Mouse (Mus musculus): ENCODE measurements around the gene Ankrd44. TPM values are rescaled to one million over a fixed set of nuclear protein-coding genes. Genes with fewer than 3 reads are reported as not detected.

The Ankrd44 gene
- polyA plus RNA-seq, 1 experiment = 4.6 TPM

- Histone ChIP-seq H3K79me2 (ENCODE audit: control insufficient read depth, insufficient read depth) (no peaks in the 10 kb centered on the region), H3ac (ENCODE audit: control insufficient read depth, insufficient read length) (no peak overlapping the region), H3K4me3 (no peak overlapping the region), H3K27me3 (ENCODE audit: control insufficient read depth, insufficient read depth, insufficient read length) (no peaks in the 10 kb centered on the region), H3K36me3 (ENCODE audit: control insufficient read depth, insufficient read depth) (no peaks in the 10 kb centered on the region), H3K4me2 (ENCODE audit: low read depth) (no peak overlapping the region)
- no peak for TF ChIP-seq MYOD1 (IDR thresholded peaks at IDR 0.05; ENCODE audit: control insufficient read depth in 1 of 3, insufficient read length in 2 of 3, low read depth in 2 of 3)
- no peak for TF ChIP-seq POLR2AphosphoS2 (IDR thresholded peaks at IDR 0.05; ENCODE audit: insufficient read length, low read depth)
- no peak for TF ChIP-seq SRF (IDR thresholded peaks at IDR 0.05; ENCODE audit: control insufficient read depth, insufficient read length, low read depth)
- TF ChIP-seq E2F4 (IDR thresholded peaks at IDR 0.05; ENCODE audit: insufficient read depth) = no peak
- TF ChIP-seq TCF12 (IDR thresholded peaks at IDR 0.05; ENCODE audit: insufficient read depth, poor library complexity, severe bottlenecking) = no peak
- TF ChIP-seq USF1 (IDR thresholded peaks at IDR 0.05; ENCODE audit: low read depth) = no peak
- no peak for TF ChIP-seq MYOG (IDR thresholded peaks at IDR 0.05; ENCODE audit: control insufficient read depth in 1 of 3, insufficient read depth in 1 of 3, insufficient read length in 2 of 3, low read depth in 2 of 3)
- TF ChIP-seq REST (IDR thresholded peaks at IDR 0.05; ENCODE audit: insufficient read depth, insufficient read length) = no peak
- TF ChIP-seq CEBPB (IDR thresholded peaks at IDR 0.05; ENCODE audit: insufficient read depth, poor library complexity, severe bottlenecking) = no peak
- TF ChIP-seq TCF3 (IDR thresholded peaks at IDR 0.05; ENCODE audit: insufficient read length, low read depth) = no peak
- no peak for TF ChIP-seq MAX (IDR thresholded peaks at IDR 0.05; ENCODE audit: low read depth)
- no peak for TF ChIP-seq POLR2A (IDR thresholded peaks at IDR 0.05; ENCODE audit: insufficient read length, low read depth)
Measured at GRCm38 (mm10) chr1:54932456-54933115, 6.4 kb upstream of the Ankrd44 start.

GRCm38 (mm10) chr1:54931231-54931630 is 5.0 kb upstream of the Ankrd44 start:
- Histone ChIP-seq H3K36me3 (ENCODE audit: control insufficient read depth, insufficient read depth) (no peaks in the 10 kb centered on the region), H3K4me3 (no peak overlapping the region), H3ac (ENCODE audit: control insufficient read depth, insufficient read length) (no peak overlapping the region), H3K27me3 (ENCODE audit: control insufficient read depth, insufficient read depth, insufficient read length) (no peaks in the 10 kb centered on the region), H3K4me2 (ENCODE audit: low read depth) (no peak overlapping the region), H3K79me2 (ENCODE audit: control insufficient read depth, insufficient read depth) (no peaks in the 10 kb centered on the region)
- TF ChIP-seq REST (IDR thresholded peaks at IDR 0.05; ENCODE audit: insufficient read depth, insufficient read length) (no peak), SRF (IDR thresholded peaks at IDR 0.05; ENCODE audit: control insufficient read depth, insufficient read length, low read depth) (no peak)

GRCm38 (mm10) chr1:54930670-54931200 is 4.5 kb upstream of the Ankrd44 start:
- Histone ChIP-seq H3K79me2 (ENCODE audit: control insufficient read depth, insufficient read depth) (no peaks in the 10 kb centered on the region), H3K4me2 (ENCODE audit: low read depth) (peak overlapping the region; percentile 20), H3K27me3 (ENCODE audit: control insufficient read depth, insufficient read depth, insufficient read length) (no peaks in the 10 kb centered on the region), H3ac (ENCODE audit: control insufficient read depth, insufficient read length) (no peak overlapping the region), H3K4me3 (no peak overlapping the region), H3K36me3 (ENCODE audit: control insufficient read depth, insufficient read depth) (no peaks in the 10 kb centered on the region)
- peak in 2 of 3 experiments; percentile 40 to 48 for TF ChIP-seq MYOD1 (IDR thresholded peaks at IDR 0.05; ENCODE audit: control insufficient read depth in 1 of 3, insufficient read length in 2 of 3, low read depth in 2 of 3)
- TF ChIP-seq REST (IDR thresholded peaks at IDR 0.05; ENCODE audit: insufficient read depth, insufficient read length) = no peak
- no peak for TF ChIP-seq TCF3 (IDR thresholded peaks at IDR 0.05; ENCODE audit: insufficient read length, low read depth)
- TF ChIP-seq MAX (IDR thresholded peaks at IDR 0.05; ENCODE audit: low read depth) = no peak
- no peak for TF ChIP-seq CEBPB (IDR thresholded peaks at IDR 0.05; ENCODE audit: insufficient read depth, poor library complexity, severe bottlenecking)
- peak in 1 of 3 experiments; percentile 25 for TF ChIP-seq MYOG (IDR thresholded peaks at IDR 0.05; ENCODE audit: control insufficient read depth in 1 of 3, insufficient read depth in 1 of 3, insufficient read length in 2 of 3, low read depth in 2 of 3)

GRCm38 (mm10) chr1:54925451-54925934 is 694 bp downstream of the Ankrd44 start:
- TF ChIP-seq E2F4 (IDR thresholded peaks at IDR 0.05; ENCODE audit: insufficient read depth) (no peak), POLR2A (IDR thresholded peaks at IDR 0.05; ENCODE audit: insufficient read length, low read depth) (peak; percentile 20), MYOG (IDR thresholded peaks at IDR 0.05; ENCODE audit: control insufficient read depth in 1 of 3, insufficient read depth in 1 of 3, insufficient read length in 2 of 3, low read depth in 2 of 3) (no peak)

GRCm38 (mm10) chr1:54924760-54925159 is 1.4 kb downstream of the Ankrd44 start:
- H3K79me2 ChIP-seq (ENCODE audit: control insufficient read depth, insufficient read depth) = peaks cover 16% of the 10 kb centered on the region

More at GRCm38 (mm10) chr1:54925451-54925934, 694 bp downstream of the Ankrd44 start:
- peak overlapping the region; percentile 51 for H3K4me3 ChIP-seq
- peak overlapping the region; percentile 59 for H3ac ChIP-seq (ENCODE audit: control insufficient read depth, insufficient read length)
- H3K36me3 ChIP-seq (ENCODE audit: control insufficient read depth, insufficient read depth) = no peaks in the 10 kb centered on the region
- H3K79me2 ChIP-seq (ENCODE audit: control insufficient read depth, insufficient read depth) = peaks cover 13% of the 10 kb centered on the region
- no peaks in the 10 kb centered on the region for H3K27me3 ChIP-seq (ENCODE audit: control insufficient read depth, insufficient read depth, insufficient read length)
- peak overlapping the region; percentile 86 for H3K4me2 ChIP-seq (ENCODE audit: low read depth)

More at GRCm38 (mm10) chr1:54924760-54925159, 1.4 kb downstream of the Ankrd44 start:
- Histone ChIP-seq H3K27me3 (ENCODE audit: control insufficient read depth, insufficient read depth, insufficient read length) (no peaks in the 10 kb centered on the region), H3K4me2 (ENCODE audit: low read depth) (peak overlapping the region; percentile 86), H3ac (ENCODE audit: control insufficient read depth, insufficient read length) (peak overlapping the region; percentile 59), H3K4me3 (peak overlapping the region; percentile 51), H3K36me3 (ENCODE audit: control insufficient read depth, insufficient read depth) (no peaks in the 10 kb centered on the region)
- TF ChIP-seq TCF12 (IDR thresholded peaks at IDR 0.05; ENCODE audit: insufficient read depth, poor library complexity, severe bottlenecking) (peak; percentile 29), POLR2A (IDR thresholded peaks at IDR 0.05; ENCODE audit: insufficient read length, low read depth) (no peak), MYOG (IDR thresholded peaks at IDR 0.05; ENCODE audit: control insufficient read depth in 1 of 3, insufficient read depth in 1 of 3, insufficient read length in 2 of 3, low read depth in 2 of 3) (peak in 1 of 3 experiments; percentile 78), SRF (IDR thresholded peaks at IDR 0.05; ENCODE audit: control insufficient read depth, insufficient read length, low read depth) (no peak), USF1 (IDR thresholded peaks at IDR 0.05; ENCODE audit: low read depth) (no peak), TCF3 (IDR thresholded peaks at IDR 0.05; ENCODE audit: insufficient read length, low read depth) (no peak), CEBPB (IDR thresholded peaks at IDR 0.05; ENCODE audit: insufficient read depth, poor library complexity, severe bottlenecking) (no peak), MAX (IDR thresholded peaks at IDR 0.05; ENCODE audit: low read depth) (no peak), REST (IDR thresholded peaks at IDR 0.05; ENCODE audit: insufficient read depth, insufficient read length) (no peak), E2F4 (IDR thresholded peaks at IDR 0.05; ENCODE audit: insufficient read depth) (no peak), MYOD1 (IDR thresholded peaks at IDR 0.05; ENCODE audit: control insufficient read depth in 1 of 3, insufficient read length in 2 of 3, low read depth in 2 of 3) (peak in 2 of 3 experiments; percentile 43 to 67), POLR2AphosphoS2 (IDR thresholded peaks at IDR 0.05; ENCODE audit: insufficient read length, low read depth) (no peak)

Data from myocyte (in vitro differentiated cells).